Mouse (Mus musculus): ENCODE data around the gene Pgpep1l. TPM values are rescaled to one million over a fixed set of nuclear protein-coding genes. Genes with fewer than 3 reads are reported as not detected.
"Not testable (repeated sequence)": the region's sequence is repeated elsewhere in the genome, so short reads cannot be mapped to it uniquely, and the experiment has no call there.

The Pgpep1l gene
- polyA plus RNA-seq, 1 experiment from 2014 or later: not detected

DNA sequence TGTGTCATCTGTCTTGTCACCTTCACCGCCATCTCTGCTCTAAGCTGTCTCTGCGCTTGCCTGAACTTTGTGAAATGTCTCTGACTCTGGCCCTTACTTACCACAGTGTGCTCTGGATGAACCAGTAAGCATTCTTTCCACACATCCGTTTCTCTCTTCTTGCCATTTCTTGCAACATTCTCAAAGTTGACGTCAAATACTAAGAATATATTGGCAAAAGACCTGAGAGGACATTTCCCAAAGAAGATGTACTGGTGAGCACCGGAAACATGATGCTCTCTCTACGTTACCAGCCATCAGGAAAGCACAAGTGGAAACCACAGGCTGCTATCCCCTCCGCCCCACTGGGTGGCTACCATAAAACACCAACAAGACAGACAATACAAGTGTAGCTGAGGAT lies 19.7 kb upstream of the Pgpep1l start:
- WGBS: 82% methylated on average over 7 of the region's 7 CpGs
- no peak overlapping the region for H3K4me3 ChIP-seq (ENCODE audit: low read depth, low read length)
- no peak overlapping the region for H3K4me2 ChIP-seq (replicated peaks; ENCODE audit: low read depth)
- H3K4me1 ChIP-seq (replicated peaks; ENCODE audit: control insufficient read depth, insufficient read depth, low read length): no peaks in the 10 kb centered on the region
- H3K27me3 ChIP-seq (replicated peaks; ENCODE audit: control insufficient read depth, insufficient read depth, low read length): no peaks in the 10 kb centered on the region
- TF ChIP-seq CTCF (IDR thresholded peaks at IDR 0.05; ENCODE audit: low read depth): no peak
- no peak for ATAC-seq
- H3K9ac ChIP-seq (ENCODE audit: low read depth, low read length): no peak overlapping the region
- no peaks in the 10 kb centered on the region for H3K9me3 ChIP-seq (ENCODE audit: control insufficient read depth)
- H3K27ac ChIP-seq (ENCODE audit: low read depth, low read length): no peak overlapping the region
- H3K36me3 ChIP-seq (ENCODE audit: control insufficient read depth, insufficient read depth): no peaks in the 10 kb centered on the region

DNA sequence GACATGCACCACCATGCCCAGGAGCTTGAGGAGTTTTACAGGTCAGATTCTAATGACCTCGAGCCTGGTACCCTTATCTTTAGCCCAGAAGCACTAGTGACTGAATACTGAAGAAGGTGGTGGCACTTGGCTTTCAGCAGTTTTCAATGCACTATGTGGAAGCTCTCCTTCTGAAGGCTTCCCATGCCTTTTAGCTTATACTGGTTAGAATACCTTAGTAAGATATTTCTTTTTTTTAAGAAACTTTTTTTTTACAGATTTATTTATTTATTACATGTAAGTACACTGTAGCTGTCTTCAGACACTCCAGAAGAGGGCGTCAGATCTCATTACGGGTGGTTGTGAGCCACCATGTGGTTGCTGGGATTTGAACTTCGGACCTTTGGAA lies 19.1 kb upstream of the Pgpep1l start:
- not testable (repeated sequence) for H3K4me3 ChIP-seq (ENCODE audit: low read depth, low read length); H3K36me3 ChIP-seq (ENCODE audit: control insufficient read depth, insufficient read depth); H3K4me2 ChIP-seq (replicated peaks; ENCODE audit: low read depth); H3K9me3 ChIP-seq (ENCODE audit: control insufficient read depth); H3K27ac ChIP-seq (ENCODE audit: low read depth, low read length); H3K9ac ChIP-seq (ENCODE audit: low read depth, low read length); H3K4me1 ChIP-seq (replicated peaks; ENCODE audit: control insufficient read depth, insufficient read depth, low read length); ATAC-seq; H3K27me3 ChIP-seq (replicated peaks; ENCODE audit: control insufficient read depth, insufficient read depth, low read length)
- WGBS: 75% methylated on average over 4 of the region's 4 CpGs

DNA sequence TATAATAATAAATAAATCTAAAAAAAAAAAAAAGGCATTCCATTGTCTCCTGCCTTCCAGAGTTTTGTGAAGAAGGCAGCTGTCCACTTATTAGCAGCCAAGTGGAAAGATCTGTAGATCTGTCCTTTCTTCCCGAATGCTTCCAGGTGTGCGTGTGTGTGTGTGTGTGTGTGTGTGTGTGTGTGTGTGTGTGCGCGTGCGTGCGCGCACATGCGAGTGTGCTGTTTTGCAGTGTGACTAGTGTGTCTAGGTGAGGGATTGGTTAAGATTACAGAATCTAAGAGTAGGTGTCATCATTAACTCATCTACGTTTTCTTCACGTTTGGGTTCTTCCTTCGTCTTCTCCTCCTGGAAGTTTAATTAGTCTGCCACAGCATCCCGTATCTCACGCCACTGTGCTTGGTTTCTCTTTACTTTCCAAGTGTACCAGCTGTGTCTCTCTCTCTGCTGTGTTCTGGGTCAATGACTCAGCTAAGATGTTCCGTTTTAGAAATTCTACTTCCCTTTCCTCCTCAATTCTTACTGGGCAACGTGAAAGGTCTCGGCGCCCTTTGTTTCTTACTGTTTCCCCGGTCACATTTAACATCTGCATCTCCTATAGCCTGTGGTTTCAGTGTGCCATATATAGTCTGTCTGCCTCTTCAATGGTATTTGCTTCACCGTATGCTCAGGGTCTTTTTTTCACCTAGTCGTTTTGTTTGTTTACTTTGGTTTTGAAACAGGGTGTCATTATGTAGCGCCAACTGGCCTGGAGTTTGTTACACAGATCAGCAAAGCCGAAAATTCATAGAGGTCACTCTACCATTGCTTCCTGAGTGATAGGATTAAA lies 18.5 kb upstream of the Pgpep1l start:
- no peak for ATAC-seq
- H3K27ac ChIP-seq (ENCODE audit: low read depth, low read length): no peak overlapping the region
- TF ChIP-seq CTCF (IDR thresholded peaks at IDR 0.05; ENCODE audit: low read depth): no peak
- WGBS: 80% methylated on average over 22 of the region's 22 CpGs
- no peaks in the 10 kb centered on the region for H3K36me3 ChIP-seq (ENCODE audit: control insufficient read depth, insufficient read depth)
- no peak overlapping the region for H3K4me3 ChIP-seq (ENCODE audit: low read depth, low read length)
- H3K9me3 ChIP-seq (ENCODE audit: control insufficient read depth): no peaks in the 10 kb centered on the region
- no peak overlapping the region for H3K4me2 ChIP-seq (replicated peaks; ENCODE audit: low read depth)
- no peaks in the 10 kb centered on the region for H3K4me1 ChIP-seq (replicated peaks; ENCODE audit: control insufficient read depth, insufficient read depth, low read length)
- H3K27me3 ChIP-seq (replicated peaks; ENCODE audit: control insufficient read depth, insufficient read depth, low read length): no peaks in the 10 kb centered on the region
- H3K9ac ChIP-seq (ENCODE audit: low read depth, low read length): no peak overlapping the region

DNA sequence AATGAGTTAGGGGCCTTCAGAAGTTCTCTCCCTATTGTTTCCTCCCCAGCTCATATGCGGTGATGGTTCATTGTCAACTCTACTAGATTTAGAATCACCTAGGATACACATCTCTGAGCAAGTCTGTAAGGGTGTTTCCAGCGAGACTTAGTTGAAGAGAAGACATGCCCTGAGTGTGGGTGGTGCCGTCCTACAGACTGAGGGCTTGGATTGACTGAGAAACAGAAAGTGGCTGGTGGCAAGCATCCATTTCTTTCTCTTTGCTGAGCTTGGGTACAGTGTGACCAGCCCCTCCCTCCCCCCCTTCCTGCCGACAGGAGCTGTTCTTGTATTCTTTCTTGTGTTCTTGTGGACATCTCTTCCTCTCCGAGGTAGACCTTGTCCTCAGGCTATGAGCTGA lies 17.3 kb upstream of the Pgpep1l start:
- no peak for TF ChIP-seq CTCF (IDR thresholded peaks at IDR 0.05; ENCODE audit: low read depth)
- H3K9me3 ChIP-seq (ENCODE audit: control insufficient read depth): no peaks in the 10 kb centered on the region
- 0 out of 2 replicates have a peak, but pooled peaks cover 7% of the 10 kb centered on the region for H3K27me3 ChIP-seq (replicated peaks; ENCODE audit: control insufficient read depth, insufficient read depth, low read length)
- H3K4me3 ChIP-seq (ENCODE audit: low read depth, low read length): no peak overlapping the region
- no peak overlapping the region for H3K9ac ChIP-seq (ENCODE audit: low read depth, low read length)
- H3K4me2 ChIP-seq (replicated peaks; ENCODE audit: low read depth): no peak overlapping the region
- no peaks in the 10 kb centered on the region for H3K36me3 ChIP-seq (ENCODE audit: control insufficient read depth, insufficient read depth)
- no peak overlapping the region for H3K27ac ChIP-seq (ENCODE audit: low read depth, low read length)
- ATAC-seq: no peak
- H3K4me1 ChIP-seq (replicated peaks; ENCODE audit: control insufficient read depth, insufficient read depth, low read length): no peaks in the 10 kb centered on the region; the same call in 1 of the 2 replicates
- 71% methylated on average over 5 of the region's 5 CpGs for WGBS

DNA sequence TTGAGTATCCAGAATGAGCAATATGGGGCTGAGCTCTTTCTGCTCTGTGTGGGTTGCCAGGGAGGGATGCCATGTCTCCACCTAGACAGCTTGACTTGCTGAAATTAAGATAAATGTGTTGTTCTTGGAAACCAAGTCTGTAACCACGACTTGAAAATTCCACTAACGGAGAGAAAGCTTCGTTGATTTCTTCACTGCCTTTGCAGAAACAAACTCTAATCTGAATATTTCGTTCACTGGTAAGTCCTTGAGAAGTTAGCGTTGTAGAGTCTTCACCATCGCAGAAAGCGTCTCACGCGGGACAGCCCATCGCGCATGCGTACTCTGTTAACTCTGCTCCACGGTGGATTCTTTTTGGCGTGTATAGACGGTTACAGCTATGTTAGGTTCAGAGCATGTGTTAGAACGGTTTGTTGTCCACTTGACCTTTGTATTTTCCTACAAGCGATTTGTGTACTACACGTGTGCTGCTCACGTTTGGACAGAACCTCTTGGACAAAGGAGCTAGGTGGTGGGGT lies 16.4 kb upstream of the Pgpep1l start:
- H3K36me3 ChIP-seq (ENCODE audit: control insufficient read depth, insufficient read depth): no peaks in the 10 kb centered on the region
- TF ChIP-seq CTCF (IDR thresholded peaks at IDR 0.05; ENCODE audit: low read depth): no peak
- H3K4me2 ChIP-seq (replicated peaks; ENCODE audit: low read depth): no peak overlapping the region
- no peaks in the 10 kb centered on the region for H3K9me3 ChIP-seq (ENCODE audit: control insufficient read depth)
- H3K4me1 ChIP-seq (replicated peaks; ENCODE audit: control insufficient read depth, insufficient read depth, low read length): peaks cover 7% of the 10 kb centered on the region
- no peak overlapping the region for H3K4me3 ChIP-seq (ENCODE audit: low read depth, low read length)
- 0 out of 2 replicates have a peak, but pooled peaks cover 8% of the 10 kb centered on the region for H3K27me3 ChIP-seq (replicated peaks; ENCODE audit: control insufficient read depth, insufficient read depth, low read length)
- H3K9ac ChIP-seq (ENCODE audit: low read depth, low read length): no peak overlapping the region
- no peak for ATAC-seq
- no peak overlapping the region for H3K27ac ChIP-seq (ENCODE audit: low read depth, low read length)
- 89% methylated on average over 19 of the region's 19 CpGs for WGBS

DNA sequence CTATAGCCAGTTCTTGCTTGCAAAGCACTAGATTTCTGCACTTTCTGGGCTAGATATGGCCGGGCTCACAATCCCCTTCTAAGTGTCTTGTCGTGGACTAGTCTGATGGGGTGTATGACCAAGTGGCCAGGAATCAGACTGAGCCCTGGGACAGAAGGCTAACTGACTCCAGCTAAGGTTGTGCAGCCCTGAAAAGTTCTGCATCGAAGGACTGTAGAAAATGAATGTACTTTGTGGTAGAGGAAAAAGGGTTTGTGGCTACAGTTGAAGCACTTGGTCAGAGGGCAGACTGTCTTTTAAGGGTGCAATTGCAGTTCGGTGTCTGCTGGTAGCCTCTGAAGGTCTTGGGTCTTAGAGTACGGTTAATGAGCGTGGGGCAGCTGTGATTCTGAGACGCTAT lies 15.4 kb upstream of the Pgpep1l start:
- Histone ChIP-seq H3K9me3 (ENCODE audit: control insufficient read depth) (no peaks in the 10 kb centered on the region), H3K27me3 (replicated peaks; ENCODE audit: control insufficient read depth, insufficient read depth, low read length) (peaks cover 12% of the 10 kb centered on the region; the same call in 1 of the 2 replicates), H3K4me1 (replicated peaks; ENCODE audit: control insufficient read depth, insufficient read depth, low read length) (peaks cover 7% of the 10 kb centered on the region), H3K9ac (ENCODE audit: low read depth, low read length) (no peak overlapping the region), H3K36me3 (ENCODE audit: control insufficient read depth, insufficient read depth) (no peaks in the 10 kb centered on the region), H3K4me2 (replicated peaks; ENCODE audit: low read depth) (no peak overlapping the region), H3K4me3 (ENCODE audit: low read depth, low read length) (no peak overlapping the region), H3K27ac (ENCODE audit: low read depth, low read length) (no peak overlapping the region)
- TF ChIP-seq CTCF (IDR thresholded peaks at IDR 0.05; ENCODE audit: low read depth): no peak
- 91% methylated on average over 7 of the region's 7 CpGs for WGBS
- no peak for ATAC-seq

Measured in intestine, postnatal 0 days (tissue).